Mouse (Mus musculus) ovary, adult 2 months (tissue): ENCODE data around the gene Pnpt1. TPM values are rescaled to one million over a fixed set of nuclear protein-coding genes. Genes with fewer than 3 reads are reported as not detected.

ENCODE experiments used
- polyA plus RNA-seq: library from polyadenylated mRNA; depleted of rRNA; stranded (reverse); fragments of >200 nt; gene quantifications from 2 replicates; pipeline ENCODE4 v1.2.3, GENCODE M21; 2012; rRNA removed

Pnpt1 gene
- 9.0 and 17.7 TPM in 2 replicates for polyA plus RNA-seq

DNA sequence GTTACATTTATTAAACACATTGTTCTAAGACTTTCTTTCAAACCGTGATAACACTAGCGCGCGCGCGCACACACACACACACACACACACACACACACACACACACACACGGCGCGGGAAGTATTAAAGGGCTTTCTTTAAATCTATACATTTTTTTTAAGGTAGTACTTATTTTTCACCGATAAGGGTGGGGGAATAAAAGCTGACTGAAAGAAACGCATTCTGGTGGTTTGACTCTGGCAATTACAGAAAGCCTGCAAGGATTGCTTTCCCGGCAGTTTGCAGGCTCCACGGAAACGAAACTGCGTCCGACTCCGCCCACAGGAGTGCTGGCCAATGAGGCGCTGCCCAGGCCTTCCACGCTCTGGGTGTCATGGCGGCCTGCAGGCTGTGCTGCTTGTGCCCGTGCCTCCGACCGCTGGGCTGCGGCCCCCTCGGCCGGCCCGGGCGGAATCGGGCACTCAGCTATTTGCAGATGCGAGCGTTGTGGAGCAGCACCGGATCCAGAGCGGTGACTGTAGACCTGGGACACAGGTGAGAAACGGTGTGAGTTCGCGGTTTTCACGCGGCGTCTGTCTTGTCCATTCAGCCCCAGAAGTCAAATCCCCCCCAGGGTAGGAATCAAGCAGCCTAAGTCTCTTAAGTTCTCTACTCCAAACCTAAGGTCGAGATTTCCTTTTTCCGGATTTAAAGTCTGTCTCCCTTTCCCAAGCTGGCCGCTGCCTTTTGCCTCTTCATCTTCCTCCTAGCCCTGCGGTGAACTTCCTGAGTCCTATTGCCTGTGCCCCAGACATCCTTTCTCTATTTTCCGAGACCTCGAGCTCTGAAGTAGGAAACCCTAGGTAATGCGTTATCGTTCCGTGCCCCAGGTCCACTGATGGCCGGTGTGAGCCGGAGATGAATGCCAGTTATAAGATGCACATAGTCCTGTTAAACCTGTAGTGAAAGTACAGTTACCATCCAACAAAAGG is at the start of gene Pnpt1:
Pnpt1 (plus strand) TSS at position 360 of the 971 bp plus-strand sequence.

DNA sequence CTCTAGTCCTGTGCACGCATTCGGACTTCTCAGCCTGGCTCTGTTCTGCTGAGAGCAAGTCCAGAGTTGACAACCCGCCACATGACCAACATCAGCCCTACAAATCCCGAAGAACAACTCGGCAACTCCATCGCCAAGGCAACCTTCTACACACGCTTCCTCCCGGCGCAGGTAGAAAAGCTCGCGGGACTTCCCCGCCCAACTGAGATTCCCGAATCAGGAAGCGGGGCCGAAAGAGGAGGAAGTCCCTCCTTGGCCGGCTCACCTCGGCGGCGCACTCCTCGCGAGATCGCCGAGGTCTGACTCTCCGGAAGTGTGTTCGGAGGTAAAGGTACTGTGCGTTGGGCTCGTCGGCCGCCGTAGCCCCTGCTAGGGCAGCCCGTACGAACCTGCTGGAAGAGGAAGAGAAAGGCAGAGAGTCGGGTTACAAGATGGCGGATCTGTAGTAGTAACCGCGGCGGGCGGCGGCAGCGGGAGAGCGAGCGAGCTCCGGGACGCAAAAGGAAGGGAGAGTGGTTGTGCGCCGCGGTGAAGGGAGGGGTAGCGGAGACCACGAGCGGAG is 42.1 kb downstream of the Pnpt1 start, which contains the start of gene Ppp4r3b:
Ppp4r3b (plus strand) TSS at position 328 of the 562 bp plus-strand sequence.

Other genes starting within 250 kb of the Pnpt1 start
- 9.5 and 10.9 TPM in 2 replicates for gene Ppp4r3b, start 42.1 kb downstream of the Pnpt1 start, polyA plus RNA-seq
- gene Cfap36, start 116.7 kb downstream of the Pnpt1 start, polyA plus RNA-seq = 2.5 and 4.1 TPM in 2 replicates
- 4.4 and 6.3 TPM in 2 replicates for gene Ccdc88a, start 242.9 kb downstream of the Pnpt1 start, polyA plus RNA-seq